Mouse (Mus musculus) heart, embryonic 13.5 days (tissue): ENCODE results near the gene Adam10. TPM values are rescaled to one million over a fixed set of nuclear protein-coding genes. Genes with fewer than 3 reads are reported as not detected.

Source experiments
- ATAC-seq: fragments of 200-750 bp; cut with Nextera tagmentation; 2 replicates; pipeline ENCODE4 v1.8.0; 2017; ENCODE audit warnings: moderate TSS enrichment; ENCODE audit not compliant: insufficient number of reproducible peaks, low FRiP score, low TSS enrichment; ENCODE audit errors: extremely low read depth
- H3K27ac ChIP-seq: fragments of 300-500 bp; sonication (generic); replicated peaks from 2 replicates; pipeline ENCODE4 v1.5.1; 2015; ENCODE audit warnings: moderate library complexity, mild to moderate bottlenecking, inconsistent platforms
- H3K27me3 ChIP-seq: fragments of 300-500 bp; sonication (generic); replicated peaks from 2 replicates; pipeline ENCODE4 v1.6.1; 2015; ENCODE audit warnings: mild to moderate bottlenecking, inconsistent platforms
- H3K36me3 ChIP-seq: fragments of 300-500 bp; sonication (generic); 2 replicates; pipeline ENCODE4 v1.6.1; 2015; ENCODE audit warnings: mild to moderate bottlenecking, inconsistent platforms
- H3K4me1 ChIP-seq: fragments of 300-500 bp; sonication (generic); 2 replicates; pipeline ENCODE4 v1.6.1; 2015; ENCODE audit warnings: inconsistent platforms
- H3K4me2 ChIP-seq: fragments of 300-500 bp; sonication (generic); 2 replicates; pipeline ENCODE4 v1.6.1; 2015; ENCODE audit warnings: inconsistent platforms, mild to moderate bottlenecking, moderate library complexity
- H3K4me3 ChIP-seq: fragments of 300-500 bp; sonication (generic); 2 replicates; pipeline ENCODE4 v1.5.1; 2015; ENCODE audit warnings: moderate library complexity, mild to moderate bottlenecking, inconsistent platforms
- H3K9ac ChIP-seq: fragments of 300-500 bp; sonication (generic); 2 replicates; pipeline ENCODE4 v1.6.1; 2015; ENCODE audit warnings: inconsistent platforms, mild to moderate bottlenecking, moderate library complexity
- H3K9me3 ChIP-seq: fragments of 300-500 bp; sonication (generic); 2 replicates; pipeline ENCODE4 v1.6.1; 2016; ENCODE audit warnings: inconsistent platforms
- WGBS: fragments of 180-500 bp; shearing (Covaris S2); methylation state at CpG from one replicate; pipeline ENCODE4 v1.1.7; 2015; ENCODE audit warnings: mixed read lengths; 5-methylcytosine and 5-hydroxymethylcytosine counted together
- polyA plus RNA-seq: library from polyadenylated mRNA; unstranded; fragments of >200 nt; fragmentation: Nextera tagmentation; extraction: Ambion mirVana; gene quantifications from 2 replicates; pipeline ENCODE4 v1.2.1, GENCODE M21; 2015

Adam10 gene
- polyA plus RNA-seq = 64.0 and 70.4 TPM in 2 replicates

DNA sequence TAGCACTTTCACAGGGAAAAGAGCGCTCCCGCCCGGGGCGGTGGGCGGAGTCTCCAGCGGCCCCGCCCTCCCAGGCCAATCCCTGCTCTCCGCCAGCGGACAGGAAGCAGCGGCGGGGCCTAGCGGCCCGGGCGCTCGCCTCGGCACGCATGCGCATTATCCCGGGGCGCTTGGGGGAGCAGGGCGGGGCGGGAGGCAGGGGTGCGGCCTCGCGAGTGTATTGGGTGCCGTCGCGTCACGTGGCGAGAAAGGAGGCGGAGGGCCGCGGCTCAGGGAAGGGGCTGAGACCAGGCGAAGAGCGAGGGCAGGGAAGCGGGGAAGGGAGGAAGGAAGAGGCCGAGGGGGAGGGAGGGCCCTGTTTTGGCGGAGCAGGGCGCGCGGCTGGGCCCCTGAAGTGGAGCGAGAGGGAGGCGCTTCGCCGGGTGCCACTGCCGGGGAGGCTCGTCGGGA, at the start of gene Adam10:
Adam10 (plus strand) TSS at position 316 of the 450 bp plus-strand sequence.
- Histone ChIP-seq H3K4me2 (peak within 1 kb of the TSS; percentile 87), H3K4me1 (peaks cover 34% of the 10 kb centered on the region), H3K27ac (peak within 1 kb of the TSS; percentile 97), H3K36me3 (no peaks in the 10 kb centered on the region), H3K27me3 (no peaks in the 10 kb centered on the region), H3K4me3 (peak within 1 kb of the TSS; percentile 93), H3K9me3 (no peaks in the 10 kb centered on the region), H3K9ac (peak within 1 kb of the TSS; percentile 99)
- ATAC-seq = peak; percentile 99
- WGBS = under 1% methylated on average over 47 of the region's 48 CpGs

DNA sequence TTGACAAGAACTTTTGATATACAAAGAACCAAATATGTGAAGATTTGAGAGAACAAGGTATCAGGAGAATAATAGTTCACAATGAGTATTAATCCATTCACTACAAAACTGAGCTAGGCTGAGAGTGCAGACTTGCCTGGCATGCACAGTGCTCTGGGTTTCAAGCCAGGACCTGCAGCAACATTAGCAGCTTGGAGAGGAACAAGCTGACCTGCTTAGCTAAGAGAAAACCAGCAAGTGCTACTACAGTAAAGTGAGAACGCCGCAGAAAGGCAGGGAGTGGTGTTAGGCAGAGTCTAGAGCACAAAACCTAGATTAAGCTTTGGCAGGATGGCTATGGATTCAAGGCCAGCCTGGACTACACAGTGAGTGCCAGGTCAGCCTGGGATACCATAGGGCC, 49.1 kb upstream of the Adam10 start:
- Histone ChIP-seq H3K27ac (no peak overlapping the region), H3K4me3 (no peak overlapping the region), H3K27me3 (no peaks in the 10 kb centered on the region), H3K9ac (no peak overlapping the region), H3K4me1 (peaks cover 12% of the 10 kb centered on the region; the same call in 1 of the 2 replicates), H3K4me2 (no peak overlapping the region), H3K9me3 (no peaks in the 10 kb centered on the region), H3K36me3 (peaks cover 23% of the 10 kb centered on the region)
- WGBS = 78% methylated on average over 2 of the region's 2 CpGs
- ATAC-seq = no peak

DNA sequence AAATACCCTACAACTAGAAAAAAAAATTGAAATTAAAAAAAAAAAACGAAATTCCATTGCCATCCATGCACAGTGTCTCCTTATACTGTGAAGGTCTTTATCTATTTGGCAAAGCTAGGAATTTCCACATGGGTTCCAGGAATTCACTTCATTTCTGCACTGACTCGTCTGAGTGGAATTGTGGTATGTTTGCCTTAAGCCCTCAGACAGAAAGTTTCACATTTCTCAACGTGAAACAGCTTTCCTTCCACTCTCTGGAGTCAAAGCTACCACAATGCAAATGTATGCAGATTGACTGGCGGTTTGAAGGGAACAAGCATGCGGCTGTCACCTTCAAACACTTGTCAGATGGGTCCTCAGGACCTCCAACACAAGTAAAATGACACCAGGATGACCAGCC, 47.1 kb upstream of the Adam10 start:
- no peak for ATAC-seq
- peaks cover 7% of the 10 kb centered on the region; the same call in 1 of the 2 replicates for H3K4me1 ChIP-seq
- peak overlapping the region; percentile 46; the same call in 1 of the 2 replicates for H3K27ac ChIP-seq
- H3K4me2 ChIP-seq = no peak overlapping the region
- H3K27me3 ChIP-seq = no peaks in the 10 kb centered on the region
- H3K36me3 ChIP-seq = peaks cover 13% of the 10 kb centered on the region
- no peaks in the 10 kb centered on the region for H3K9me3 ChIP-seq
- H3K4me3 ChIP-seq = no peak overlapping the region
- 18% methylated on average over 5 of the region's 5 CpGs for WGBS
- H3K9ac ChIP-seq = no peak overlapping the region

DNA sequence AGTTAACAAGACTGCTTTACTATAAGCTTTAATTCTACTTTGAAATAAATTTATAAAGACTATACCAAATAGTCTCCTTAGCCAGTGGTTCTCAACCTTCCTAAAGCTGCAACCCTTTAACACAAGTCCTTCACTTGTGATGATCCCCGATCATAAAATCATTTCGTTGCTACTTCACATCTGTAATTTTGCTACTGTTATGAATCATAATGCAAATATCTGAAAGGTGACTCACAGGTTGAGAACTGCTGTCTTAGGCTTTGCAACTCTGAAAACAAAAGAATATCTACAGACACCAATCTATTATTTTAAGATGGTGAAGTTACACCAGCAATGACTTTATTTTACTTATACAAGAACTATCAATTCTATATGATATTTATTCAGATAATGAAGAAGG, 42.0 kb upstream of the Adam10 start:
- Histone ChIP-seq H3K4me1 (0 out of 2 replicates have a peak, but pooled peaks cover 1% of the 10 kb centered on the region), H3K36me3 (peaks cover 14% of the 10 kb centered on the region), H3K4me3 (no peak overlapping the region), H3K4me2 (no peak overlapping the region), H3K27ac (no peak overlapping the region), H3K27me3 (no peaks in the 10 kb centered on the region), H3K9ac (no peak overlapping the region), H3K9me3 (no peaks in the 10 kb centered on the region)
- WGBS = 81% methylated on average over 2 of the region's 2 CpGs
- ATAC-seq = no peak

DNA sequence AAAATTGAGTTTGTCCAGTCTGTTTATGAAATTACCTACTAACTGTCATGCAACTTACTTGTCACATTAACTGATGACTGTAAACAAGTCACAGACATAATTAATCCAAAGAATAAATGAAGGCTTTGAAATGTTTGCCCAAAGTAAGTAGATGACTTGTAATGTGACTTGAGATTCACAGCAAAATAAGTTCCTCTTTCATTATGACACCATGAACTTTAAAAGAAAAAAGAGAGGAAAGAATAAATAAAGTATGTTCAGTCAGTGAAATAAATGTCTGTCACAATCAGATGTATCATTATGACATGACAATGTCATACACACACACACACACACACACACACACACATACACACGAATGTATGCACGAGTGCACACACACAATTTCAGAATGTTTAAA, 28.5 kb upstream of the Adam10 start:
- Histone ChIP-seq H3K36me3 (peaks cover 6% of the 10 kb centered on the region), H3K27ac (no peak overlapping the region), H3K4me2 (no peak overlapping the region), H3K4me3 (no peak overlapping the region), H3K9ac (no peak overlapping the region), H3K4me1 (peaks cover 24% of the 10 kb centered on the region), H3K27me3 (no peaks in the 10 kb centered on the region), H3K9me3 (no peaks in the 10 kb centered on the region)
- WGBS = 79% methylated on average over 2 of the region's 2 CpGs
- ATAC-seq = no peak

DNA sequence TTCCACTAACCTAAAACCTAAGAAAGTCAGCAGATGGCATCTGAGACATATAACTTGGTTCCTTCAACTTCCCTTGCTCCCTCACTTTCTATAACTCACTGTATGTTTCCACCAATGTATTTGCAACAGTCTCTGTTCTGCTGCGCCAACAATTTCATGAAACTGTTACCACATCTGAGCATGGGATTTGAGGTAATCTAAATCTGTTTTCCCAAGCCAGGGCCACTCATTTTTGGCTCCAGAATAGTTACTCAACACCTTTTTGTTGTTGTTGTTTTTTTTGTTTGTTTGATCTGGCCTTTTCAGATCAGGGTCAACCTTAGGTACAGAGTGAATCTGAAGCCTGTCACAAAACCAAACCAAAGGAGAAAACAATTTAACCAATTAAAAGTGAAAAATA, 27.8 kb upstream of the Adam10 start:
- Histone ChIP-seq H3K27me3 (no peaks in the 10 kb centered on the region), H3K4me3 (no peak overlapping the region), H3K27ac (no peak overlapping the region), H3K36me3 (peaks cover 6% of the 10 kb centered on the region), H3K9ac (no peak overlapping the region), H3K4me2 (no peak overlapping the region), H3K9me3 (no peaks in the 10 kb centered on the region), H3K4me1 (peaks cover 30% of the 10 kb centered on the region)
- 86% methylated on average over 1 of the region's 1 CpGs for WGBS
- no peak for ATAC-seq

DNA sequence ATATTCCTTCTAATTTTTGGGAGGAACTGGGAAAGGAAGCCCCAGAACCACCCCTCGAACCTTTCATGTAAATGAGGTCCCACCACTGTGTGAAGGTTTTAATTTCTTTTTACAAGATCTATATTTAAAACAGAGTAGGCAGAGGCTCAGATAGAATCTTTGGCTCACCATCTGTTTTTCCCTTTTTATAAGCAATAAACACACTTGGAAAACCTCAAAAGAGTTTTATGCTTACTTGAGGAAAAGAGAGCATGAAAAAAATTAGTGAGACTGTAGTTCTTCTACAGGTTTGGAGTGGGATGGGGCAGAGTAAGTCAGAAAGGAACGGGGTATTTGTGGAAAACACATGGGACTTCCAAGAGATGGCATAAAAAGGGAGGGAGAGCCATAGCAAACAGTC, 26.6 kb upstream of the Adam10 start:
- H3K9me3 ChIP-seq = no peaks in the 10 kb centered on the region
- H3K27me3 ChIP-seq = no peaks in the 10 kb centered on the region
- 84% methylated on average over 2 of the region's 2 CpGs for WGBS
- ATAC-seq = no peak
- peak overlapping the region; percentile 16; the same call in 1 of the 2 replicates for H3K4me2 ChIP-seq
- H3K27ac ChIP-seq = no peak overlapping the region
- H3K4me3 ChIP-seq = no peak overlapping the region
- peaks cover 32% of the 10 kb centered on the region for H3K4me1 ChIP-seq
- peaks cover 6% of the 10 kb centered on the region for H3K36me3 ChIP-seq
- H3K9ac ChIP-seq = no peak overlapping the region

DNA sequence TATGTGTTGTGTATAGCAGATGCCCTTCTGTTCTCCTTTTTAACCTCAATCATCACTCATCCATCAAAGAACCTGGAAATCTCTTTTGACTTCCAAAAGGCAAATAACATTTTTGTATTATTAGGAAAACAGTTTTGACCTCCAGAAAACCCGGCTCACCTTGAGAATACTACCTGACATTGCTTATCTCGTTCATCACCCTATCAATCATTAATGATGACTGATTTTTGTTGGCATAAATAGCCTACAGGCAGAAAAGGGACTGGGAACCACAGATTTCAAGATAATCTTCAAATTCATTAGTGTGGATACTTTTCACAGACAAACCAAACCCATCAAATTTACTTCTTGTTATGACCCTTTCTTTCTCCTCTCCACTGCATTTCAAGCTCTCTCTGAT, 24.9 kb upstream of the Adam10 start:
- H3K4me1 ChIP-seq = peaks cover 35% of the 10 kb centered on the region
- H3K9me3 ChIP-seq = no peaks in the 10 kb centered on the region
- no peak overlapping the region for H3K4me3 ChIP-seq
- no peak overlapping the region for H3K27ac ChIP-seq
- H3K9ac ChIP-seq = no peak overlapping the region
- peaks cover 6% of the 10 kb centered on the region for H3K36me3 ChIP-seq
- ATAC-seq = no peak
- H3K27me3 ChIP-seq = no peaks in the 10 kb centered on the region
- peak overlapping the region; percentile 88 for H3K4me2 ChIP-seq
- 79% methylated on average over 2 of the region's 2 CpGs for WGBS

DNA sequence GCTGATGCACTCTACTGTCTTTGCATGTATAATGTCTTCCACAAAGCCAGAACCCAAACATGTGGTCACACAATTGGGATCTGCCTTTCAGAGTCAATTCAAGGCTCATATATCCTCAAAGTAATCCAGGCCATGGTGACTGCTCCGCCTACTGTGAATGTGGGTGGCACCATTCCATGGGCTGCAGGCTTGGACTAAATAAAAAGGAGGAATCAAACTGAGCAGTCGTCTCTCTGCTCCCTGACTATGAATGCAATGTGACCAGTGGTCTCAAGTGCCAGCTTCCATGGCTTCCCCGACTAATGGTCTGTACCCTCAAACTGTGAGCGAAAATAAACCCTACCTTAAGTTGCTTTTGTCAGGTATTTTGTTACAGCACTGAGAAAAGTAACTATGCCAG, 24.3 kb upstream of the Adam10 start:
- H3K4me3 ChIP-seq = peak overlapping the region; percentile 29
- peaks cover 6% of the 10 kb centered on the region for H3K36me3 ChIP-seq
- H3K9ac ChIP-seq = no peak overlapping the region
- H3K9me3 ChIP-seq = no peaks in the 10 kb centered on the region
- H3K4me2 ChIP-seq = peak overlapping the region; percentile 88
- H3K27ac ChIP-seq = no peak overlapping the region
- H3K27me3 ChIP-seq = no peaks in the 10 kb centered on the region
- WGBS = 78% methylated on average over 4 of the region's 4 CpGs
- ATAC-seq = no peak
- H3K4me1 ChIP-seq = peaks cover 35% of the 10 kb centered on the region

DNA sequence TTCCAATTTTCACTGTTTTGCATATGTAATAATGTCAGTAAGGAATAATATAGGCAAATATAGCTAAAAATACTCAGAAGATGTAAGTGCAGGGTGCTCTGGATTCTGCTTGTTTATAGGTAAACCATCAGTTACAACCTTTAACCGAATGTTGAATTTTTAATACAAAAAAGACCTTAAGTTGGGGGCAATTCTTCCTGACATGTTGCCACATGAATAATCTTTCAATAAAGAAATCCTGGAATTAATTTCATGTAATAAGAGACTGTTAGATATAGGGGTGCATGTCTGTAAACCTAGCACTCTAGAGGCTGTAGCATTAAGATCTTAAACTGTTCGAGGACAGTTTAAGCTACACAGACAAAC, 23.1 kb upstream of the Adam10 start:
- Histone ChIP-seq H3K27me3 (no peaks in the 10 kb centered on the region), H3K36me3 (no peaks in the 10 kb centered on the region), H3K4me1 (peaks cover 35% of the 10 kb centered on the region), H3K4me2 (peak overlapping the region; percentile 88), H3K9me3 (no peaks in the 10 kb centered on the region), H3K9ac (peak overlapping the region; percentile 93), H3K4me3 (peak overlapping the region; percentile 97), H3K27ac (peak overlapping the region; percentile 96; the same call in 1 of the 2 replicates)
- no peak for ATAC-seq
- WGBS = 26% methylated on average over 2 of the region's 2 CpGs

DNA sequence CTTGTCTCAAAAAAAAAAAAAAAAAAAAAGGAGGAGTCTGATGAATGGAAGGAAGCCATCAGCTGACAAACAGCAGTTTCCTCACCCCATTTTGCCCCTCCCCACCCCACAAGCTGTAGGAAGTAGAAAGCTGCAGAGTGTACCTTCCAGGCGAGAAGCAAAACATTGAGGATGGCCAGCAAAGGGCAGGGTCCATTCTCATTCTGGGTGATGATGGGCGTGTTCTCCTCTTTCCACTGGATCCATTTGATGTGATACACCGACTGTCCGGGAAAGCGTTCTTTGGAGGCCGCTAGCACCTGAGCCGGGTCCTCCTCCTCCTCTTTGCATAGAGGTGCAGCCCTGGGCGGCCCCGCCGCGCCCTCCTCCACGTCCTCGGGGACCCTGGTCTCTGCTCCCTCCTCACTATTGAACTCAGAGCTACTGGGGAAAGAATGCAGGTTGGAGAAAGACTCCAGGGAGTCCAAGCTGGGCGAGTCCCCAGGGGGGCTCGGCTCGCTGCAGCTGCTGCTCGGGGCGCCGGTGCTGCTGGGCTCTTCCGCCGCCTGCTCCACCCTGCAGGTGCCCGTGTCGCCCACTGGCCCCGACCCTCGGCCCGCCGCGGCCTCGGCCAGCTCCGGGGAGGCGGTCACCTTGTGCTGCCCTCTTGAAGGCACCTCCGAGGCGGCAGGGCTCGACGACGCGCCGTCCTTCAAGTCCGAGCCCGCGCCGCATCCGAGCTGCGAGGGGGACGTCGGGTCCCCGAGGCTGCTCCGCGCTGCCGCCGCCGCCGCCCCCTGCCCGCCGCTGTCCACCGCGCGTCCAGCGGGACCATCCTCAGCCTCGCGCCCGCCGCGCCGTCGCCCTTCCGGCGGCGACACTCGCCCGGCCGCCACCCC, 22.4 kb upstream of the Adam10 start, which contains the start of gene Gm10642:
Gm10642 (plus strand) TSS at position 122 of the 878 bp plus-strand sequence.
- H3K27me3 ChIP-seq = no peaks in the 10 kb centered on the region
- peak within 1 kb of the TSS; percentile 93 for H3K9ac ChIP-seq
- H3K4me1 ChIP-seq = peaks cover 35% of the 10 kb centered on the region
- H3K36me3 ChIP-seq = no peaks in the 10 kb centered on the region
- no peaks in the 10 kb centered on the region for H3K9me3 ChIP-seq
- H3K4me3 ChIP-seq = peak within 1 kb of the TSS; percentile 97
- H3K4me2 ChIP-seq = peak within 1 kb of the TSS; percentile 88
- whole genome bisulfite sequencing = 1% methylated on average over 68 of the region's 72 CpGs
- H3K27ac ChIP-seq = peak within 1 kb of the TSS; percentile 96
- ATAC-seq = peak; percentile 52
